Mouse (Mus musculus): ENCODE data around the gene Mtmr10. TPM values are rescaled to one million over a fixed set of nuclear protein-coding genes. Genes with fewer than 3 reads are reported as not detected.

Mtmr10 gene
- polyA plus RNA-seq, 1 experiment from 2014 or later: 5.0 TPM

- Histone ChIP-seq H3K4me1 (replicated peaks) (no peaks in the 10 kb centered on the region), H3K4me3 (no peak overlapping the region), H3K36me3 (peaks cover 28% of the 10 kb centered on the region), H3K27ac (no peak overlapping the region), H3K4me2 (no peak overlapping the region), H3K27me3 (no peaks in the 10 kb centered on the region), H3K9me3 (replicated peaks) (no peaks in the 10 kb centered on the region), H3K9ac (no peak overlapping the region)
- no peak for ATAC-seq (replicated peaks; ENCODE audit: insufficient number of reproducible peaks, insufficient read depth, low FRiP score, low read depth)
- WGBS: 77% methylated on average over 15 of the region's 15 CpGs
Observed at GRCm38 (mm10) chr7:64349147-64349861, 61.9 kb downstream of the Mtmr10 start.

- Histone ChIP-seq H3K4me2 (no peak overlapping the region), H3K36me3 (peaks cover 30% of the 10 kb centered on the region), H3K9ac (no peak overlapping the region), H3K4me3 (no peak overlapping the region), H3K9me3 (replicated peaks) (no peaks in the 10 kb centered on the region), H3K27ac (no peak overlapping the region), H3K4me1 (replicated peaks) (no peaks in the 10 kb centered on the region), H3K27me3 (no peaks in the 10 kb centered on the region)
- WGBS: 71% methylated on average over 4 of the region's 4 CpGs
- ATAC-seq (replicated peaks; ENCODE audit: insufficient number of reproducible peaks, insufficient read depth, low FRiP score, low read depth): no peak
Observed at GRCm38 (mm10) chr7:64351087-64351486, 63.6 kb downstream of the Mtmr10 start.

- Histone ChIP-seq H3K27me3 (no peaks in the 10 kb centered on the region), H3K9ac (no peak overlapping the region), H3K4me3 (no peak overlapping the region), H3K4me2 (no peak overlapping the region), H3K4me1 (replicated peaks) (peaks cover 4% of the 10 kb centered on the region; the same call in 1 of the 2 replicates), H3K36me3 (peaks cover 21% of the 10 kb centered on the region), H3K9me3 (replicated peaks) (no peaks in the 10 kb centered on the region), H3K27ac (no peak overlapping the region)
- no peak for ATAC-seq (replicated peaks; ENCODE audit: insufficient number of reproducible peaks, insufficient read depth, low FRiP score, low read depth)
- WGBS: 58% methylated on average over 14 of the region's 14 CpGs
Observed at GRCm38 (mm10) chr7:64354206-64354605, 66.8 kb downstream of the Mtmr10 start.

GRCm38 (mm10) chr7:64356661-64357060 lies 69.2 kb downstream of the Mtmr10 start:
- H3K36me3 ChIP-seq: peaks cover 28% of the 10 kb centered on the region
- 86% methylated on average over 5 of the region's 5 CpGs for WGBS
- no peak overlapping the region for H3K4me2 ChIP-seq
- ATAC-seq (replicated peaks; ENCODE audit: insufficient number of reproducible peaks, insufficient read depth, low FRiP score, low read depth): no peak
- H3K9ac ChIP-seq: no peak overlapping the region
- H3K4me3 ChIP-seq: no peak overlapping the region
- H3K27ac ChIP-seq: no peak overlapping the region
- no peaks in the 10 kb centered on the region for H3K27me3 ChIP-seq
- no peaks in the 10 kb centered on the region for H3K9me3 ChIP-seq (replicated peaks)
- peaks cover 4% of the 10 kb centered on the region; the same call in 1 of the 2 replicates for H3K4me1 ChIP-seq (replicated peaks)

- WGBS: 87% methylated on average over 9 of the region's 9 CpGs
- Histone ChIP-seq H3K9ac (no peak overlapping the region), H3K27ac (no peak overlapping the region), H3K4me2 (no peak overlapping the region), H3K9me3 (replicated peaks) (no peaks in the 10 kb centered on the region), H3K36me3 (peaks cover 35% of the 10 kb centered on the region), H3K4me3 (no peak overlapping the region), H3K27me3 (no peaks in the 10 kb centered on the region), H3K4me1 (replicated peaks) (peaks cover 4% of the 10 kb centered on the region; the same call in 1 of the 2 replicates)
- peak; percentile 47; the same call in 1 of the 2 replicates for ATAC-seq (replicated peaks; ENCODE audit: insufficient number of reproducible peaks, insufficient read depth, low FRiP score, low read depth)
Observed at GRCm38 (mm10) chr7:64357405-64357804, 70.0 kb downstream of the Mtmr10 start.

GRCm38 (mm10) chr7:64358666-64359065 lies 71.2 kb downstream of the Mtmr10 start:
- peaks cover 37% of the 10 kb centered on the region for H3K36me3 ChIP-seq
- H3K27ac ChIP-seq: no peak overlapping the region
- no peak overlapping the region for H3K4me2 ChIP-seq
- peaks cover 4% of the 10 kb centered on the region; the same call in 1 of the 2 replicates for H3K4me1 ChIP-seq (replicated peaks)
- 65% methylated on average over 6 of the region's 6 CpGs for WGBS
- no peak overlapping the region for H3K9ac ChIP-seq
- H3K27me3 ChIP-seq: no peaks in the 10 kb centered on the region
- no peaks in the 10 kb centered on the region for H3K9me3 ChIP-seq (replicated peaks)
- H3K4me3 ChIP-seq: no peak overlapping the region
- ATAC-seq (replicated peaks; ENCODE audit: insufficient number of reproducible peaks, insufficient read depth, low FRiP score, low read depth): no peak

- no peaks in the 10 kb centered on the region for H3K9me3 ChIP-seq (replicated peaks)
- WGBS: 82% methylated on average over 20 of the region's 20 CpGs
Observed at GRCm38 (mm10) chr7:64359943-64360585, 72.6 kb downstream of the Mtmr10 start.

GRCm38 (mm10) chr7:64360586-64360945 lies 73.1 kb downstream of the Mtmr10 start:
- Histone ChIP-seq H3K4me2 (no peak overlapping the region), H3K9me3 (replicated peaks) (no peaks in the 10 kb centered on the region), H3K4me3 (no peak overlapping the region), H3K27me3 (no peaks in the 10 kb centered on the region), H3K9ac (no peak overlapping the region), H3K36me3 (peaks cover 47% of the 10 kb centered on the region), H3K4me1 (replicated peaks) (peaks cover 4% of the 10 kb centered on the region; the same call in 1 of the 2 replicates), H3K27ac (no peak overlapping the region)
- 56% methylated on average over 3 of the region's 3 CpGs for WGBS
- no peak for ATAC-seq (replicated peaks; ENCODE audit: insufficient number of reproducible peaks, insufficient read depth, low FRiP score, low read depth)

More at GRCm38 (mm10) chr7:64359943-64360585, 72.6 kb downstream of the Mtmr10 start:
- no peak for ATAC-seq (replicated peaks; ENCODE audit: insufficient number of reproducible peaks, insufficient read depth, low FRiP score, low read depth)
- peaks cover 4% of the 10 kb centered on the region; the same call in 1 of the 2 replicates for H3K4me1 ChIP-seq (replicated peaks)
- H3K27me3 ChIP-seq: no peaks in the 10 kb centered on the region
- no peak overlapping the region for H3K4me3 ChIP-seq
- H3K36me3 ChIP-seq: peaks cover 49% of the 10 kb centered on the region
- H3K27ac ChIP-seq: no peak overlapping the region
- no peak overlapping the region for H3K9ac ChIP-seq
- H3K4me2 ChIP-seq: no peak overlapping the region

GRCm38 (mm10) chr7:64365863-64366262 lies 78.4 kb downstream of the Mtmr10 start:
- H3K27me3 ChIP-seq: no peaks in the 10 kb centered on the region
- no peak overlapping the region for H3K9ac ChIP-seq
- no peak overlapping the region for H3K4me3 ChIP-seq
- no peaks in the 10 kb centered on the region for H3K4me1 ChIP-seq (replicated peaks)
- no peaks in the 10 kb centered on the region for H3K9me3 ChIP-seq (replicated peaks)
- 86% methylated on average over 5 of the region's 5 CpGs for WGBS
- H3K4me2 ChIP-seq: no peak overlapping the region
- H3K36me3 ChIP-seq: peaks cover 51% of the 10 kb centered on the region
- no peak for ATAC-seq (replicated peaks; ENCODE audit: insufficient number of reproducible peaks, insufficient read depth, low FRiP score, low read depth)
- H3K27ac ChIP-seq: no peak overlapping the region

GRCm38 (mm10) chr7:64369841-64370240 lies 82.4 kb downstream of the Mtmr10 start:
- Histone ChIP-seq H3K4me1 (replicated peaks) (peaks cover 6% of the 10 kb centered on the region; the same call in 1 of the 2 replicates), H3K4me3 (no peak overlapping the region), H3K36me3 (peaks cover 19% of the 10 kb centered on the region), H3K9ac (no peak overlapping the region), H3K9me3 (replicated peaks) (no peaks in the 10 kb centered on the region), H3K27me3 (no peaks in the 10 kb centered on the region), H3K27ac (no peak overlapping the region), H3K4me2 (no peak overlapping the region)
- WGBS: 82% methylated on average over 6 of the region's 6 CpGs
- no peak for ATAC-seq (replicated peaks; ENCODE audit: insufficient number of reproducible peaks, insufficient read depth, low FRiP score, low read depth)

- Histone ChIP-seq H3K4me3 (no peak overlapping the region), H3K4me1 (replicated peaks) (peaks cover 6% of the 10 kb centered on the region; the same call in 1 of the 2 replicates), H3K27me3 (no peaks in the 10 kb centered on the region), H3K9ac (no peak overlapping the region), H3K9me3 (replicated peaks) (no peaks in the 10 kb centered on the region), H3K36me3 (peaks cover 13% of the 10 kb centered on the region), H3K27ac (no peak overlapping the region), H3K4me2 (no peak overlapping the region)
- no peak for ATAC-seq (replicated peaks; ENCODE audit: insufficient number of reproducible peaks, insufficient read depth, low FRiP score, low read depth)
- 87% methylated on average over 23 of the region's 23 CpGs for WGBS
Observed at GRCm38 (mm10) chr7:64371940-64372878, 84.8 kb downstream of the Mtmr10 start.

Data from heart, embryonic 15.5 days (tissue).